Mouse (Mus musculus): ENCODE results near the gene Nedd9. TPM values are rescaled to one million over a fixed set of nuclear protein-coding genes. Genes with fewer than 3 reads are reported as not detected.
"Not testable (repeated sequence)": the region's sequence is repeated elsewhere in the genome, so short reads cannot be mapped to it uniquely, and the experiment has no call there.

Gene Nedd9
- polyA plus RNA-seq, 1 experiment from 2014 or later, result 65.3 TPM

- no peak overlapping the region for H3K4me2 ChIP-seq (ENCODE audit: low read depth)
- H3K36me3 ChIP-seq (ENCODE audit: control insufficient read depth, insufficient read depth, low read length), result no peaks in the 10 kb centered on the region
- DNase-seq (ENCODE audit: low spot score) (no peak), ATAC-seq (ENCODE audit: insufficient read depth, low FRiP score, low TSS enrichment) (no peak)
- H3K4me1 ChIP-seq (ENCODE audit: control insufficient read depth, insufficient read depth, low read length), result peaks cover 15% of the 10 kb centered on the region
- H3K9me3 ChIP-seq (ENCODE audit: control insufficient read depth, low read length), result no peaks in the 10 kb centered on the region
- H3K27me3 ChIP-seq (ENCODE audit: control insufficient read depth, insufficient read depth, low read length), result no peaks in the 10 kb centered on the region
- no peak overlapping the region for H3K4me3 ChIP-seq (ENCODE audit: low read depth, low read length)
- H3K27ac ChIP-seq (ENCODE audit: low read depth, low read length), result no peak overlapping the region
- WGBS, result 73% methylated on average over 8 of the region's 8 CpGs
- H3K9ac ChIP-seq (ENCODE audit: low read length), result no peak overlapping the region
Observed at GRCm38 (mm10) chr13:41372555-41373460, 114.4 kb downstream of the Nedd9 start.

- H3K9me3 ChIP-seq (ENCODE audit: control insufficient read depth, low read length), result no peaks in the 10 kb centered on the region
- H3K4me3 ChIP-seq (ENCODE audit: low read depth, low read length), result no peak overlapping the region
- no peaks in the 10 kb centered on the region for H3K27me3 ChIP-seq (ENCODE audit: control insufficient read depth, insufficient read depth, low read length)
- no peak overlapping the region for H3K4me2 ChIP-seq (ENCODE audit: low read depth)
- H3K36me3 ChIP-seq (ENCODE audit: control insufficient read depth, insufficient read depth, low read length), result no peaks in the 10 kb centered on the region
- WGBS, result 78% methylated on average over 3 of the region's 3 CpGs
- ATAC-seq (ENCODE audit: insufficient read depth, low FRiP score, low TSS enrichment), result no peak
- DNase-seq (ENCODE audit: low spot score), result no peak
- no peak overlapping the region for H3K9ac ChIP-seq (ENCODE audit: low read length)
- H3K27ac ChIP-seq (ENCODE audit: low read depth, low read length), result no peak overlapping the region
- H3K4me1 ChIP-seq (ENCODE audit: control insufficient read depth, insufficient read depth, low read length), result peaks cover 5% of the 10 kb centered on the region; the same call in 1 of the 2 replicates
Observed at GRCm38 (mm10) chr13:41371547-41371946, 115.6 kb downstream of the Nedd9 start.

- Histone ChIP-seq H3K36me3 (ENCODE audit: control insufficient read depth, insufficient read depth, low read length) (no peaks in the 10 kb centered on the region), H3K4me2 (ENCODE audit: low read depth) (no peak overlapping the region), H3K27ac (ENCODE audit: low read depth, low read length) (no peak overlapping the region), H3K4me1 (ENCODE audit: control insufficient read depth, insufficient read depth, low read length) (no peaks in the 10 kb centered on the region), H3K4me3 (ENCODE audit: low read depth, low read length) (no peak overlapping the region), H3K27me3 (ENCODE audit: control insufficient read depth, insufficient read depth, low read length) (no peaks in the 10 kb centered on the region), H3K9ac (ENCODE audit: low read length) (no peak overlapping the region), H3K9me3 (ENCODE audit: control insufficient read depth, low read length) (no peaks in the 10 kb centered on the region)
- no peak for ATAC-seq (ENCODE audit: insufficient read depth, low FRiP score, low TSS enrichment)
- WGBS, result 87% methylated on average over 5 of the region's 5 CpGs
- DNase-seq (ENCODE audit: low spot score), result no peak
Observed at GRCm38 (mm10) chr13:41368612-41369011, 118.5 kb downstream of the Nedd9 start.

GRCm38 (mm10) chr13:41367176-41367611 lies 120.0 kb downstream of the Nedd9 start:
- WGBS, result 82% methylated on average over 4 of the region's 4 CpGs
- no peaks in the 10 kb centered on the region for H3K9me3 ChIP-seq (ENCODE audit: control insufficient read depth, low read length)
- no peaks in the 10 kb centered on the region for H3K4me1 ChIP-seq (ENCODE audit: control insufficient read depth, insufficient read depth, low read length)
- no peak overlapping the region for H3K9ac ChIP-seq (ENCODE audit: low read length)
- H3K4me2 ChIP-seq (ENCODE audit: low read depth), result no peak overlapping the region
- H3K27ac ChIP-seq (ENCODE audit: low read depth, low read length), result no peak overlapping the region
- ATAC-seq (ENCODE audit: insufficient read depth, low FRiP score, low TSS enrichment) (no peak), DNase-seq (ENCODE audit: low spot score) (no peak)
- H3K36me3 ChIP-seq (ENCODE audit: control insufficient read depth, insufficient read depth, low read length), result no peaks in the 10 kb centered on the region
- H3K4me3 ChIP-seq (ENCODE audit: low read depth, low read length), result no peak overlapping the region
- H3K27me3 ChIP-seq (ENCODE audit: control insufficient read depth, insufficient read depth, low read length), result no peaks in the 10 kb centered on the region

- H3K4me3 ChIP-seq (ENCODE audit: low read depth, low read length); H3K27ac ChIP-seq (ENCODE audit: low read depth, low read length); DNase-seq (ENCODE audit: low spot score); H3K36me3 ChIP-seq (ENCODE audit: control insufficient read depth, insufficient read depth, low read length); H3K4me1 ChIP-seq (ENCODE audit: control insufficient read depth, insufficient read depth, low read length); H3K9ac ChIP-seq (ENCODE audit: low read length); H3K9me3 ChIP-seq (ENCODE audit: control insufficient read depth, low read length); ATAC-seq (ENCODE audit: insufficient read depth, low FRiP score, low TSS enrichment); H3K27me3 ChIP-seq (ENCODE audit: control insufficient read depth, insufficient read depth, low read length); H3K4me2 ChIP-seq (ENCODE audit: low read depth): not testable (repeated sequence)
- 9% methylated on average over 1 of the region's 1 CpGs for WGBS
Observed at GRCm38 (mm10) chr13:41366609-41367008, 120.6 kb downstream of the Nedd9 start.

- Histone ChIP-seq H3K36me3 (ENCODE audit: control insufficient read depth, insufficient read depth, low read length) (no peaks in the 10 kb centered on the region), H3K27me3 (ENCODE audit: control insufficient read depth, insufficient read depth, low read length) (no peaks in the 10 kb centered on the region), H3K4me2 (ENCODE audit: low read depth) (no peak overlapping the region), H3K9ac (ENCODE audit: low read length) (no peak overlapping the region), H3K27ac (ENCODE audit: low read depth, low read length) (no peak overlapping the region), H3K9me3 (ENCODE audit: control insufficient read depth, low read length) (no peaks in the 10 kb centered on the region), H3K4me3 (ENCODE audit: low read depth, low read length) (no peak overlapping the region), H3K4me1 (ENCODE audit: control insufficient read depth, insufficient read depth, low read length) (peaks cover 5% of the 10 kb centered on the region; the same call in 1 of the 2 replicates)
- 77% methylated on average over 9 of the region's 9 CpGs for WGBS
- DNase-seq (ENCODE audit: low spot score) (no peak), ATAC-seq (ENCODE audit: insufficient read depth, low FRiP score, low TSS enrichment) (no peak)
Observed at GRCm38 (mm10) chr13:41364273-41364672, 122.9 kb downstream of the Nedd9 start.

- ATAC-seq (ENCODE audit: insufficient read depth, low FRiP score, low TSS enrichment) (no peak), DNase-seq (ENCODE audit: low spot score) (no peak)
- Histone ChIP-seq H3K4me1 (ENCODE audit: control insufficient read depth, insufficient read depth, low read length) (peaks cover 5% of the 10 kb centered on the region; the same call in 1 of the 2 replicates), H3K4me3 (ENCODE audit: low read depth, low read length) (no peak overlapping the region), H3K27me3 (ENCODE audit: control insufficient read depth, insufficient read depth, low read length) (no peaks in the 10 kb centered on the region), H3K9me3 (ENCODE audit: control insufficient read depth, low read length) (no peaks in the 10 kb centered on the region), H3K9ac (ENCODE audit: low read length) (no peak overlapping the region), H3K27ac (ENCODE audit: low read depth, low read length) (no peak overlapping the region), H3K4me2 (ENCODE audit: low read depth) (no peak overlapping the region), H3K36me3 (ENCODE audit: control insufficient read depth, insufficient read depth, low read length) (no peaks in the 10 kb centered on the region)
- 72% methylated on average over 6 of the region's 6 CpGs for WGBS
Observed at GRCm38 (mm10) chr13:41362909-41363308, 124.3 kb downstream of the Nedd9 start.

GRCm38 (mm10) chr13:41360272-41360815 lies 126.8 kb downstream of the Nedd9 start:
- H3K9me3 ChIP-seq (ENCODE audit: control insufficient read depth, low read length), result no peaks in the 10 kb centered on the region
- no peaks in the 10 kb centered on the region for H3K27me3 ChIP-seq (ENCODE audit: control insufficient read depth, insufficient read depth, low read length)
- no peak overlapping the region for H3K9ac ChIP-seq (ENCODE audit: low read length)
- H3K4me3 ChIP-seq (ENCODE audit: low read depth, low read length), result no peak overlapping the region
- no peaks in the 10 kb centered on the region for H3K36me3 ChIP-seq (ENCODE audit: control insufficient read depth, insufficient read depth, low read length)
- DNase-seq (ENCODE audit: low spot score), result no peak
- H3K4me2 ChIP-seq (ENCODE audit: low read depth), result peak overlapping the region; percentile 67
- WGBS, result 23% methylated on average over 8 of the region's 8 CpGs
- peaks cover 18% of the 10 kb centered on the region for H3K4me1 ChIP-seq (ENCODE audit: control insufficient read depth, insufficient read depth, low read length)
- peak overlapping the region; percentile 92; the same call in 1 of the 2 replicates for H3K27ac ChIP-seq (ENCODE audit: low read depth, low read length)
- ATAC-seq (ENCODE audit: insufficient read depth, low FRiP score, low TSS enrichment), result no peak
